8 mouse cellular contexts compared by ENCODE assay signal in genomic region chr9:63109020-63109781, GRCm38 (mm10). TPM values are rescaled to one million over a fixed set of nuclear protein-coding genes. Genes with fewer than 3 reads are reported as not detected.
DNase-seq lines count a peak whose midpoint lies in the region; ATAC-seq and TF ChIP-seq lines count a peak whose summit lies in the region.

No protein-coding gene starts in this region.

- no peak for TF ChIP-seq POLR2A in thymus, adult 2 months (IDR thresholded peaks at IDR 0.05; ENCODE audit: control insufficient read depth, extremely low read depth, insufficient read depth, low read length, poor library complexity)
- TF ChIP-seq POLR2A in embryonic fibroblast, embryonic 13.5 days (IDR thresholded peaks at IDR 0.05; ENCODE audit: low read depth, low read length), result 0 out of 2 replicates have a peak, but pooled peaks have one; percentile 38
- TF ChIP-seq POLR2A in limb, embryonic 14.5 days (IDR thresholded peaks at IDR 0.05; ENCODE audit: borderline replicate concordance, extremely low read depth, insufficient read depth, insufficient read length), result no peak; the same call in 1 of the 2 replicates

- TF ChIP-seq CTCF in thymus, adult 2 months (IDR thresholded peaks at IDR 0.05; ENCODE audit: borderline replicate concordance, control insufficient read depth, extremely low read depth, insufficient read depth, low read length, poor library complexity), result no peak
- TF ChIP-seq CTCF in embryonic fibroblast, embryonic 13.5 days (IDR thresholded peaks at IDR 0.05; ENCODE audit: borderline replicate concordance, insufficient read depth, low read length), result no peak

- peak overlapping the region; percentile 17 for H3K4me3 ChIP-seq in thymus, adult 2 months (ENCODE audit: control insufficient read depth, insufficient read depth, low read length)
- H3K4me3 ChIP-seq in embryonic fibroblast, embryonic 13.5 days (ENCODE audit: insufficient read depth, low read length), result peak overlapping the region; percentile 43
- peak overlapping the region; percentile 52 for H3K4me3 ChIP-seq in heart, embryonic 11.5 days (ENCODE audit: low read depth, low read length)
- H3K4me3 ChIP-seq in kidney, embryonic 16.5 days (ENCODE audit: low read length), result peak overlapping the region; percentile 64
- peak overlapping the region; percentile 45 for H3K4me3 ChIP-seq in limb, embryonic 14.5 days (replicated peaks; ENCODE audit: low read length)
- H3K4me3 ChIP-seq in midbrain, embryonic 14.5 days (replicated peaks; ENCODE audit: low read depth, low read length), result peak overlapping the region; percentile 35

- H3K9ac ChIP-seq in heart, embryonic 11.5 days (ENCODE audit: low read depth, low read length), result peak overlapping the region; percentile 85
- peak overlapping the region; percentile 81 for H3K9ac ChIP-seq in kidney, embryonic 16.5 days (replicated peaks; ENCODE audit: low read length)
- peak overlapping the region; percentile 70 for H3K9ac ChIP-seq in limb, embryonic 14.5 days (ENCODE audit: low read depth, low read length, severe bottlenecking)
- H3K9ac ChIP-seq in midbrain, embryonic 14.5 days (replicated peaks; ENCODE audit: low read length), result peak overlapping the region; percentile 56

- H3K4me2 ChIP-seq in heart, embryonic 11.5 days, result peak overlapping the region; percentile 66
- peak overlapping the region; percentile 69 for H3K4me2 ChIP-seq in kidney, embryonic 16.5 days (replicated peaks; ENCODE audit: low read depth, low read length)
- peak overlapping the region; percentile 65 for H3K4me2 ChIP-seq in limb, embryonic 14.5 days (replicated peaks; ENCODE audit: low read depth, low read length, severe bottlenecking)
- peak overlapping the region; percentile 80 for H3K4me2 ChIP-seq in midbrain, embryonic 14.5 days (ENCODE audit: low read length)

- no peaks in the 10 kb centered on the region for H3K9me3 ChIP-seq in heart, embryonic 11.5 days (replicated peaks; ENCODE audit: control insufficient read depth, low read length)
- no peaks in the 10 kb centered on the region for H3K9me3 ChIP-seq in kidney, embryonic 16.5 days (ENCODE audit: low read length)
- no peaks in the 10 kb centered on the region for H3K9me3 ChIP-seq in limb, embryonic 14.5 days (ENCODE audit: control insufficient read depth, low read length)
- no peaks in the 10 kb centered on the region for H3K9me3 ChIP-seq in midbrain, embryonic 14.5 days (ENCODE audit: control insufficient read depth, low read length)

- peaks cover 7% of the 10 kb centered on the region; the same call in 1 of the 2 replicates for H3K27me3 ChIP-seq in thymus, adult 2 months (ENCODE audit: control insufficient read depth, insufficient read depth, low read length)
- no peaks in the 10 kb centered on the region for H3K27me3 ChIP-seq in heart, embryonic 11.5 days (ENCODE audit: control insufficient read depth, insufficient read depth, low read length)
- no peaks in the 10 kb centered on the region for H3K27me3 ChIP-seq in kidney, embryonic 16.5 days (ENCODE audit: insufficient read depth, low read length)
- H3K27me3 ChIP-seq in limb, embryonic 14.5 days (ENCODE audit: control insufficient read depth, insufficient read depth, low read length), result no peaks in the 10 kb centered on the region
- no peaks in the 10 kb centered on the region for H3K27me3 ChIP-seq in midbrain, embryonic 14.5 days (ENCODE audit: control insufficient read depth, insufficient read depth, low read length)

- no peak overlapping the region for H3K27ac ChIP-seq in thymus, adult 2 months (ENCODE audit: control insufficient read depth, insufficient read depth, low read length)
- H3K27ac ChIP-seq in embryonic fibroblast, embryonic 13.5 days (ENCODE audit: insufficient read depth, low read length), result peak overlapping the region; percentile 95
- H3K27ac ChIP-seq in heart, embryonic 11.5 days (ENCODE audit: low read depth, low read length), result peak overlapping the region; percentile 98
- peak overlapping the region; percentile 98 for H3K27ac ChIP-seq in kidney, embryonic 16.5 days (ENCODE audit: low read length)
- peak overlapping the region; percentile 95 for H3K27ac ChIP-seq in limb, embryonic 14.5 days (replicated peaks; ENCODE audit: low read depth, low read length)
- peak overlapping the region; percentile 66 for H3K27ac ChIP-seq in midbrain, embryonic 14.5 days (replicated peaks; ENCODE audit: low read depth, low read length)

- DNase-seq in thymus, adult 2 months, result no peak
- DNase-seq in thymus, postnatal 0 days (ENCODE audit: low spot score), result no peak
- DNase-seq in limb, embryonic 14.5 days (ENCODE audit: low spot score), result peak; percentile 84
- peak; percentile 86 for DNase-seq in midbrain, embryonic 14.5 days
- peak; percentile 11 to 66 for DNase-seq in spleen, postnatal 10 days (ENCODE audit: low spot score in 2 of 2)

- ATAC-seq in heart, embryonic 11.5 days (replicated peaks; ENCODE audit: insufficient number of reproducible peaks, low FRiP score, low TSS enrichment), result peak; percentile 82
- ATAC-seq in kidney, embryonic 16.5 days (ENCODE audit: low FRiP score, low TSS enrichment), result peak; percentile 92
- ATAC-seq in limb, embryonic 14.5 days (ENCODE audit: low FRiP score, low read depth), result peak; percentile 73
- peak; percentile 60; the same call in 1 of the 2 replicates for ATAC-seq in midbrain, embryonic 14.5 days (ENCODE audit: low FRiP score, low TSS enrichment)

- WGBS in thymus, adult 2 months, result 7% methylated on average over 34 of the region's 34 CpGs
- 2% methylated on average over 33 of the region's 34 CpGs for WGBS in heart, embryonic 11.5 days (ENCODE audit: insufficient replicate concordance)
- 1% methylated on average over 34 of the region's 34 CpGs for WGBS in kidney, embryonic 16.5 days
- WGBS in limb, embryonic 14.5 days, result under 1% methylated on average over 33 of the region's 34 CpGs
- WGBS in midbrain, embryonic 14.5 days, result 2% methylated on average over 34 of the region's 34 CpGs

- H3K4me1 ChIP-seq in thymus, adult 2 months (replicated peaks; ENCODE audit: control insufficient read depth, insufficient read depth, low read length), result peaks cover 6% of the 10 kb centered on the region; the same call in 1 of the 2 replicates
- H3K4me1 ChIP-seq in embryonic fibroblast, embryonic 13.5 days (ENCODE audit: control insufficient read depth, insufficient read depth, low read length), result no peaks in the 10 kb centered on the region
- H3K4me1 ChIP-seq in heart, embryonic 11.5 days (ENCODE audit: control insufficient read depth, insufficient read depth, low read length), result peaks cover 15% of the 10 kb centered on the region
- peaks cover 25% of the 10 kb centered on the region for H3K4me1 ChIP-seq in kidney, embryonic 16.5 days (ENCODE audit: insufficient read depth, low read length)
- peaks cover 12% of the 10 kb centered on the region; the same call in 1 of the 2 replicates for H3K4me1 ChIP-seq in limb, embryonic 14.5 days (ENCODE audit: control insufficient read depth, insufficient read depth, low read length)
- H3K4me1 ChIP-seq in midbrain, embryonic 14.5 days (ENCODE audit: control insufficient read depth, insufficient read depth, low read length), result peaks cover 8% of the 10 kb centered on the region

- no peaks in the 10 kb centered on the region for H3K36me3 ChIP-seq in thymus, adult 2 months (ENCODE audit: control insufficient read depth, insufficient read depth, low read length)
- no peaks in the 10 kb centered on the region for H3K36me3 ChIP-seq in heart, embryonic 11.5 days (ENCODE audit: control insufficient read depth, insufficient read depth, low read length)
- H3K36me3 ChIP-seq in kidney, embryonic 16.5 days (ENCODE audit: insufficient read depth, low read length), result no peaks in the 10 kb centered on the region
- no peaks in the 10 kb centered on the region for H3K36me3 ChIP-seq in limb, embryonic 14.5 days (ENCODE audit: control insufficient read depth, insufficient read depth, low read length)
- no peaks in the 10 kb centered on the region for H3K36me3 ChIP-seq in midbrain, embryonic 14.5 days (ENCODE audit: control insufficient read depth, insufficient read depth, low read length)

RNA-seq across cellular contexts. Expression of gene Skor1, which starts 39.6 kb away (rescaled TPM):
- 0.04 and 0.09 TPM in 2 replicates for polyA plus RNA-seq in thymus, adult 2 months (2012; rRNA removed)
- 0.10 TPM in 1 of 2 replicates, not detected in the other for polyA plus RNA-seq in thymus, postnatal 0 days (2015; fragmentation: Nextera tagmentation; extraction: Ambion mirVana)
- not detected in 2 replicates for polyA plus RNA-seq in embryonic fibroblast, embryonic 13.5 days (2011; ENCODE audit: insufficient read length, low read depth, missing spikeins)
- not detected in 2 replicates for polyA plus RNA-seq in heart, embryonic 11.5 days (2014; fragmentation: Nextera tagmentation; extraction: Ambion mirVana)
- polyA plus RNA-seq in kidney, embryonic 16.5 days (2015; fragmentation: Nextera tagmentation; extraction: Ambion mirVana), result not detected in 2 replicates
- 0.11 and 0.24 TPM in 2 replicates for polyA plus RNA-seq in limb, embryonic 14.5 days (2012; rRNA removed)
- polyA plus RNA-seq in limb, embryonic 14.5 days (2014; fragmentation: Nextera tagmentation; extraction: Ambion mirVana), result 0.08 TPM in 1 of 2 replicates, not detected in the other
- 5.0 TPM in 2 replicates for polyA plus RNA-seq in midbrain, embryonic 14.5 days (2014; fragmentation: Nextera tagmentation; extraction: Ambion mirVana)

Comparison
In these comparisons a context has a peak if more than half of its experiments do, and no peak if none do; other contexts are left out.
1. DNase-seq: peak in limb, embryonic 14.5 days (single experiment), midbrain, embryonic 14.5 days (single experiment) and spleen, postnatal 10 days (2 of 2); none in thymus, adult 2 months (single experiment) and thymus, postnatal 0 days (single experiment).
2. Peak in every context shown above with its lines, with median percentiles within 50 percentile points of each other: H3K4me3 ChIP-seq, ATAC-seq, H3K4me2 ChIP-seq and H3K9ac ChIP-seq.